Mouse (Mus musculus) olfactory bulb, adult 2 months (tissue): ENCODE measurements around the gene Ngrn. TPM values are rescaled to one million over a fixed set of nuclear protein-coding genes. Genes with fewer than 3 reads are reported as not detected.

Experiments used
- H3K27ac ChIP-seq: fragments of 200-500 bp; 2 replicates; pipeline ENCODE4 v1.5.1; 2012; ENCODE audit warnings: low read depth, low read length; ENCODE audit not compliant: insufficient read depth
- H3K4me1 ChIP-seq: fragments of 200-500 bp; 2 replicates; pipeline ENCODE4 v1.6.1; 2012; ENCODE audit warnings: low read length; ENCODE audit not compliant: control insufficient read depth, insufficient read depth
- H3K4me3 ChIP-seq: fragments of 200-500 bp; 2 replicates; pipeline ENCODE4 v1.5.1; 2012; ENCODE audit warnings: mild to moderate bottlenecking, low read depth, low read length, moderate library complexity; ENCODE audit not compliant: insufficient read depth
- CTCF ChIP-seq: fragments of 200-500 bp; IDR thresholded peaks from 2 replicates; pipeline ENCODE4 v1.5.1; 2012; ENCODE audit warnings: low read depth, mild to moderate bottlenecking, low read length, moderate library complexity; ENCODE audit not compliant: insufficient read depth
- POLR2A ChIP-seq: fragments of 200-500 bp; IDR thresholded peaks from 2 replicates; pipeline ENCODE4 v1.6.1; 2012; ENCODE audit warnings: mild to moderate bottlenecking, low read depth, low read length, moderate library complexity; ENCODE audit not compliant: insufficient read depth
- WGBS: fragments of 180-500 bp; shearing (Covaris S2); methylation state at CpG from one replicate; pipeline ENCODE4 v1.1.7; 2018; 5-methylcytosine and 5-hydroxymethylcytosine counted together
- polyA plus RNA-seq: library from polyadenylated mRNA; stranded (reverse); fragments of >200 nt; gene quantifications from 2 replicates; pipeline ENCODE4 v1.2.4, GENCODE M21; 2012; ENCODE audit warnings: low replicate concordance; ENCODE audit not compliant: missing spikeins, insufficient read depth, insufficient read length

Ngrn gene
- polyA plus RNA-seq, 1 experiment: not detected

GRCm38 (mm10) chr7:80294764-80295648 lies 34.0 kb downstream of the Ngrn start:
- Histone ChIP-seq H3K4me1 (0 out of 2 replicates have a peak, but pooled peaks cover 8% of the 10 kb centered on the region), H3K4me3 (peak overlapping the region; percentile 65), H3K27ac (no peak overlapping the region)
- TF ChIP-seq POLR2A (no peak), CTCF (no peak)
- 5% methylated on average over 37 of the region's 37 CpGs for WGBS

DNA sequence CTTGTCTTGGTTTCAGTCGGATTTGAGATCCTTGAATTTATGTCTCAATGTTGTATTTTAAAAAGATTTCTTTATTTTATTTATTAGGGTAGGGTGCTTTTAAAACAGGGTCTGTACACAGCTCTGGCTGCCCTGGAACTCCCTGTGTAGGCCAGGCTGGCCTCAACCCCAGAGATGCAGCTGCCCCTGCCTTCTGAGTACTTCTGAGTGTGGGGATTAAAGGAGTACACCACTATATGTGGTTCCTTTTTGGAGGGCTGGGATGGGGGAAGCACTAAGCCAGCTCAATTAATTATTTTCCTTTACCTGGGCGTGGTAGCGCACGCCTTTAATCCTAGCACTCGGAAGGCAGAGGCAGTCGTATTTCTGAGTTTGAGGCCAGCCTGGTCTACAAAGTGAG lies 35.4 kb downstream of the Ngrn start:
- 96% methylated on average over 6 of the region's 6 CpGs for WGBS
- no peak overlapping the region for H3K27ac ChIP-seq
- no peak for TF ChIP-seq CTCF
- no peak for TF ChIP-seq POLR2A
- 0 out of 2 replicates have a peak, but pooled peaks cover 8% of the 10 kb centered on the region for H3K4me1 ChIP-seq
- H3K4me3 ChIP-seq: no peak overlapping the region

- Histone ChIP-seq H3K4me1 (0 out of 2 replicates have a peak, but pooled peaks cover 8% of the 10 kb centered on the region), H3K27ac (no peak overlapping the region), H3K4me3 (no peak overlapping the region)
- no peak for TF ChIP-seq POLR2A
- no peak for TF ChIP-seq CTCF
- WGBS: 69% methylated on average over 3 of the region's 3 CpGs
Observed at GRCm38 (mm10) chr7:80297041-80297440, 36.0 kb downstream of the Ngrn start.

GRCm38 (mm10) chr7:80298754-80299153 lies 37.7 kb downstream of the Ngrn start:
- 0 out of 2 replicates have a peak, but pooled peaks cover 8% of the 10 kb centered on the region for H3K4me1 ChIP-seq
- TF ChIP-seq POLR2A (no peak), CTCF (no peak)
- WGBS: 65% methylated on average over 4 of the region's 4 CpGs
- no peak overlapping the region for H3K27ac ChIP-seq
- H3K4me3 ChIP-seq: no peak overlapping the region

- 70% methylated on average over 3 of the region's 3 CpGs for WGBS
- Histone ChIP-seq H3K4me3 (no peak overlapping the region), H3K4me1 (0 out of 2 replicates have a peak, but pooled peaks cover 5% of the 10 kb centered on the region), H3K27ac (no peak overlapping the region)
- TF ChIP-seq CTCF (no peak), POLR2A (no peak)
Observed at GRCm38 (mm10) chr7:80299568-80299967, 38.6 kb downstream of the Ngrn start.

DNA sequence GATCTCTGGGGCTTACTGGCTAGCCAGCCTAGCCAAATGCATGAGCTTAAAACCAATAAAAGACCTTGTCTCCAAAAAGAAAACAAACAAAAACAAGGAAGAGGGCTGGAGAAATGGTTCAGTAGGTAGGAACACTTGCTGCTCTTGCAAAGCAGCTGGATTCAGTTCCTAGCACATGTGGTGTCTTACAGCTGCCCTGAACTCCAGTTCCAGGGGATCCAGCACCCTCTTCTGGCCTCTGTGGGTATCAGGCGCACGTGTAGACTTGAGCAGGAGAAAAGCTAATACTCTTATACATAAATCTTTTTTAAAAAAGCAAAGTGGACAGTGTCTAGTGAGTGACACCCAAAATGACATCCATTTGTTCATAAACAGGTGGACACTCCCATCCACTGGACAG lies 40.5 kb downstream of the Ngrn start:
- 91% methylated on average over 2 of the region's 2 CpGs for WGBS
- TF ChIP-seq POLR2A (no peak), CTCF (no peak)
- H3K4me1 ChIP-seq: 0 out of 2 replicates have a peak, but pooled peaks cover 3% of the 10 kb centered on the region
- no peak overlapping the region for H3K27ac ChIP-seq
- no peak overlapping the region for H3K4me3 ChIP-seq

GRCm38 (mm10) chr7:80307766-80308165 lies 46.8 kb downstream of the Ngrn start:
- Histone ChIP-seq H3K27ac (no peak overlapping the region), H3K4me3 (no peak overlapping the region), H3K4me1 (no peaks in the 10 kb centered on the region)
- 77% methylated on average over 3 of the region's 3 CpGs for WGBS
- TF ChIP-seq CTCF: no peak
- no peak for TF ChIP-seq POLR2A

GRCm38 (mm10) chr7:80310771-80311170 lies 49.8 kb downstream of the Ngrn start:
- no peak overlapping the region for H3K4me3 ChIP-seq
- 38% methylated on average over 7 of the region's 7 CpGs for WGBS
- TF ChIP-seq POLR2A (no peak), CTCF (no peak)
- H3K4me1 ChIP-seq: no peaks in the 10 kb centered on the region
- H3K27ac ChIP-seq: no peak overlapping the region

Other genes starting within 250 kb of the Ngrn start
- gene Zfp710, start 236.4 kb upstream of the Ngrn start, polyA plus RNA-seq: not detected in 2 replicates
- not detected in 2 replicates for gene Idh2, start 145.8 kb upstream of the Ngrn start, polyA plus RNA-seq
- not detected in 2 replicates for gene Sema4b, start 74.4 kb upstream of the Ngrn start, polyA plus RNA-seq
- not detected in 2 replicates for gene Cib1, start 28.4 kb upstream of the Ngrn start, polyA plus RNA-seq
- not detected in 2 replicates for gene Gdpgp1, start 28.4 kb upstream of the Ngrn start, polyA plus RNA-seq
- not detected in 2 replicates for gene Ttll13, start 14.8 kb upstream of the Ngrn start, polyA plus RNA-seq
- not detected in 2 replicates for gene Vps33b, start 8.4 kb downstream of the Ngrn start, polyA plus RNA-seq
- not detected in 2 replicates for gene Prc1, start 33.2 kb downstream of the Ngrn start, polyA plus RNA-seq
- gene Rccd1, start 63.2 kb downstream of the Ngrn start, polyA plus RNA-seq: not detected in 2 replicates
- gene Unc45a, start 79.8 kb downstream of the Ngrn start, polyA plus RNA-seq: not detected in 2 replicates
- gene Hddc3, start 81.9 kb downstream of the Ngrn start, polyA plus RNA-seq: not detected in 2 replicates
- gene Man2a2, start 110.2 kb downstream of the Ngrn start, polyA plus RNA-seq: 117 and 148 TPM in 2 replicates
- not detected in 2 replicates for gene Fes, start 126.7 kb downstream of the Ngrn start, polyA plus RNA-seq
- not detected in 2 replicates for gene Furin, start 144.2 kb downstream of the Ngrn start, polyA plus RNA-seq